Mouse (Mus musculus) T-cell, adult 2 months (primary cell): ENCODE data around the gene Hcn4.

Experiments
- DNase-seq: peaks from one replicate; pipeline ENCODE4 v3.0.0; 2022; ENCODE audit warnings: low spot score

The Hcn4 gene

DNA sequence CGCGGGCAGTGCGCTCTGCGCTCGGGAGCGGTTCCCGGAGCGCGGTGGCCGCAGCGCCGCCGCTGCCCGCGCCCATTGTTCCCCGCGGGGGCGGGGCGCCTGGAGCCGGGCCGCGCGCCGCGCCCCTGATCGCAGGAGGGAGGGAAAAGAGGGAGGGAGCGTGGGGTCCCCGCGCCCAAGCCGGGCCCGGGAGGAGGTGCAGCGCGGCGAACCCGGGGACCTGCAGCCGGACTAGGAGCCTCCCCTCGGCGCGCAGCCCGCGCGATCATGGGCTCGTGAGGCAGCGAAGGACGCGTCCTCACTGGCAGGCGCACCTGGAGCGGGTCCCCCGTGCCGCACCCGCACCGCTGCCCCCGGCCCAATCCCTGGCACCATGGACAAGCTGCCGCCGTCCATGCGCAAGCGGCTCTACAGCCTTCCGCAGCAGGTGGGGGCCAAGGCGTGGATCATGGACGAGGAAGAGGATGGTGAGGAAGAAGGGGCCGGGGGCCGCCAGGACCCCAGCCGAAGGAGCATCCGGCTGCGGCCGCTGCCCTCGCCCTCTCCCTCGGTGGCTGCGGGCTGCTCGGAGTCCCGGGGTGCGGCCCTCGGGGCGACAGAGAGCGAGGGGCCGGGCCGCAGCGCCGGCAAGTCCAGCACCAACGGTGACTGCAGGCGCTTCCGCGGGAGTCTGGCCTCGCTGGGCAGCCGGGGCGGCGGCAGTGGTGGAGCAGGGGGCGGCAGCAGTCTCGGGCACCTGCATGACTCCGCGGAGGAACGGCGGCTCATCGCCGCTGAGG lies at the start of gene Hcn4:
Gene Hcn4, plus strand, starts transcription at position 274 of the 779 bp plus-strand sequence.
- DNase-seq, result no peak

DNA sequence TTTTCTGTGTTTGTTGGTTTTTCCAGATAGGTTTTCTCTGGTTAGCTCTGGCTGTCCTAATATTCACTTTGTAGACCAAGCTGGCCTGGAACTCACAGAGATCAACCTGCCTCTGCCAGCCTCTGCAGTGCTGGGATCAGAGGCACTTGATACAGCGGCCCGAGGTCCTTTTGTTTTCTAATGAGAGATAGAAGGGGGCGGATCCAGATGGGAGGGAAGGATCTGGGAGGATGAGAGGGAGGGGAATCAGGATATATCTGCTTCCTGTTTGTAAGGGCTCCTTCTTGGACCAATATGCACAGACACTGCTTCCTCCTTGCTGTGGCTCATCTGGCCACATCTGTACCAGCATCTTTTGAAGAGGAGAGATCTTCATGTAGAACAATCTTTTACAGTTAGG lies 48.5 kb upstream of the Hcn4 start:
- no peak for DNase-seq

DNA sequence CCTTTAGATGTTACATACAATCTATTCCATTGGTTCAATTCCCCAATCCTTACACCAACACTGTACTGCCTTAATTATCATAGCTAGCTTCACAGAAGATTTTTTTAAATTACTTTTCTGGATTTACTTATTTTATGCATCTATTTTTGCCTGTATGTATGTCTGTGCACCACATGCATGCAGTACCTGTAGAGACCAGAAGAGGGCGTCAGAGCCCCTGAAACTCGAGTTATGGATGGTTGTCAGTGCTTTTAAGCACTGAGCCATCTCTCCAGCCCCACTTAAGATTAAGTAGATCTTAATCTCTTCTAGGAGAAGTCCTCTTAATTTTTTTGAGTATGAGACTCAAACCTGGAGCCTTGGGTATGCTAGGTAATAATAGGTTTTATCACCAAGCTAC lies 47.8 kb upstream of the Hcn4 start:
- no peak for DNase-seq

DNA sequence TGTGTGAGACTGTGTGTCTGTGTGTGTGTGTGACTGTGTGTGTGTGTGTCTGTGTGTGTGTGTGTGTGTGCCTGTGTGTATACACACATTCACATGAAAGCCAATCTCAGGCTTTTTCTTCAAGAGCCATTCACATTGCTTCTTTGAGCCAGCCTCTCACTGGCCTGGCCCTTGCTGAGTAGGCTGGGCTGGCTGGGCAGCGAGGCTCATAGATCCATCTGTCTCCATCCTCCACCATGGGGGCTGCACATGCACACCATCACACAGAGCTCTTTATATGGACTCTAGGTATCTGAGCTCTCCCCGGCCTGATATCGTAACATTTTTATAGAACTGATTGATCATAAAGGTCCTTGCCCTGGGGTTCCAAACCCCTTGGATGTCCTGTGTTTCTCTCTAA lies 33.7 kb upstream of the Hcn4 start:
- DNase-seq, result no peak

DNA sequence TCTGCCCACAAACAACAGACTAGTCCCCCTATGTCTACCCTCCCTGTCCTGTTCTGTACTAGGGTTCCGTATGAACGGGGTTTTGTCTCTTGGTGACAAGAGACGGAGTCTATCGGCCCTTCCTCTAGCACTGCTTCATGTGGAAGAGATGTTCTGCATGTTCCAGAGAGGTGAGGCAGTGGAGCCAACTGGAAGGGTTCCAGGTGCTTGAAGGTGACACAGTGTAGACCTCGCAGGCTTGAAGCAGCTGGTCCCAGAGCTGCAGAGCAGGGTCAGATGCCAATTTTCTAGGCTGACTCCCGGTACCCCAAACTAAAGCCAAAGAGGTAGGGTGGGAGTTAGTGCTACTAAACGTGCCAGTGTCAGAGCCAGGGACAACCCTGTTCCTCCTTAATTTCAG lies 25.1 kb upstream of the Hcn4 start:
- no peak for DNase-seq

DNA sequence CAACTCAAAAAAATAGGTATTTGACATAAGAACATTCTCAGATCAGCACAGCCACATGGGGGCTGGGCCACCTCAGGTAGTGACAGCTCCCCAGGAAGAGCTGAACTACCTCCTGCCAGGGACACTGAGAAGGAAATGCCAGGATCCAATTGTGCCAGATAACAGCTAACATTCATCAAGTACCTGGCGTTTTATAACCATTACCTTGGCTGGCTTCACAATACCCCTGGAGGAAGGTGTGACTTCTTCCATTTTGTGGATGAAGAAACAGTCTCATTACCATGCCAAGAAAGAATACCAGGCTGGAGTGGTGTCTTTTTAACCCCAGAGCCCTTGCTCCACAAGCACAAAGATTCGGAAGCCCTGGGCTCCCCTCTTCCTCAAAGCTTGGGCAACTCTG lies 21.8 kb upstream of the Hcn4 start:
- no peak for DNase-seq

DNA sequence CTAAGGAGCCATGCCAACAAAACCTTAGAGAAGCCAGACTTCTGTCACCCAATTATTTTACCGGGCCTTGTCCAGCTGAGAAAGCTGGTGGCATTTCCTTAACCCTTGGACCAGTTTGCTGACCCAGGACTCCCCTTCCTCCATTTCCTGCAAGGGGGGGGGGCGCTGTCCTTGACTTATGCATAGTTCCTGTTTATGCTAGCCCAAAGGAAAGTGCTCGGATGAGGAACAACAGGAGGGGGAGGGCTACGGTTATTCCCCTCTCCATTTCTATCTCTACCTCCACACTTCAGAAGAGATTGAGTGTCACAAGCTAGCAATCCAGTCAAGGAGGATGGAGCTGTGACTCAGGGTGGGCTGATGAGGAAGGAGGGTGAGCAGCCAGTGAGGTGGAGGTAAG lies 20.9 kb upstream of the Hcn4 start:
- DNase-seq, result no peak

DNA sequence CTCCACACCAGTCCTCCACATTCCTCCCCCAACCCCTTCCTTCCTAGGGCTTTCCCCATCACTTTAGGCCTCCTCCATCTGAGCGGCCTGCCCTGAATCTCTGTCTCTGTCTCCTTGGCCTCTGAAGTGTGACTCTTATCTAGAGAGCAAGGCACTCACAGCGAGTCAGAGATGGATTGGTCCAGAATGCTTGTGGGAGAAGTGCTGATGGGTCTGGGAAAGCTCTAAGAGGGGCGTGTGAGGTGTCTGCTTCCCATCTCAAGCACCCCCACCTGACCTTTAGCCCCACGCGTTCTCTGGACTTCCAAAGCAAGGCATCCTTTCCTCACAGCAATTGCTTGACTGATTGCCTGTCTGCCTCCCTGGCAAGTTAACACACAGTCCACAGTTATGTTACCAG lies 20.4 kb upstream of the Hcn4 start:
- DNase-seq, result no peak

DNA sequence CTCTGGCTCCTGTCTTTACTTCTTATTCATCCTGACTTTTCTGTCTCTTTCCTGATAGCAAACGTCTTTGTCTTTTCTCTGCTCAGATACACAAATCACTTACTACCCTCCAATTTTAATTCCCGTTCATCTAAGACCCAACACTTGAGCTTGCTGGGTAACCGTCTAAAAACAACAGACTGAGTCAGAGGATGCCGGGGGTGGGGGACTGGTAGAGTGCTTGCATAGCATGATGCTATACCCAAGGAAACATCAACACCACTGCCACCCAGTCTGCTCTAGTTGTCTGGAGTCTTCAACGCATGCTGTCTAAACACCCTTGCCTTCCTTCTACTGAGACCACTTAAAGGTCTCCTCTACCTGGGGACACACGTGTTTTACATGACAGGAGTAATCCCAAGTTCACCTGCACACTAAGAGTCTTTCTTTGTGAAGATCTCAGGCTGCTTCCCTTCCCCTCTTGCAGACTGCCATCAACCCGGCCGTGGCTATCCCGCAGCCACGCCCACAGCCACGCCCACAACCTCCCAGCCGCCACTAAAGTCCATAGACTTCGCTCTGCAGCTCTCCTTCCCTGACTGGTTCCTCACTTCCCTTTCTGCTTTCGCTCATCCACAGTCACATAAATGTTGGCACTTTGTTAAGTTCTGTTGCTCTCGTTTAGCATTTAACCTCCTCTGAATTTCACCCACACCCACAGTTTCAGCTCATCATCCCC lies 17.5 kb upstream of the Hcn4 start:
- DNase-seq, result no peak

DNA sequence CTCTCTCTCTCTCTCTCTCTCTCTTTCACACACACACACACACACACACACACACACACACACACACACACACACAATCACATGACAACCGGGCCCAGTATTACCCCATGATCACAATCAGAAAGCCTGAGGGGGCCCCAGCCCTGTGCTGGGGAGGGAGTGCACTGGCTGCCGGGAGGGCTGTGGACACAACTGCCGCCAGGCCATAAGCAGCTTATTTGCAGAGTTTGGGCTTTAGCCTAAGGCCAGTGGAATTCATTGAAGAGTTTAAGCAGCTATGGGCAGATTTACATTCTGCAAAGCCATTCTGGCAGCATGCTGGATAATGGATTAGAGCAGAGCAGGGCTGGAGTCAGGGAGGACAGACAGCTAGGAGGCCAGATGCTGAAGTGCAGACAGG lies 12.0 kb upstream of the Hcn4 start:
- DNase-seq, result no peak

DNA sequence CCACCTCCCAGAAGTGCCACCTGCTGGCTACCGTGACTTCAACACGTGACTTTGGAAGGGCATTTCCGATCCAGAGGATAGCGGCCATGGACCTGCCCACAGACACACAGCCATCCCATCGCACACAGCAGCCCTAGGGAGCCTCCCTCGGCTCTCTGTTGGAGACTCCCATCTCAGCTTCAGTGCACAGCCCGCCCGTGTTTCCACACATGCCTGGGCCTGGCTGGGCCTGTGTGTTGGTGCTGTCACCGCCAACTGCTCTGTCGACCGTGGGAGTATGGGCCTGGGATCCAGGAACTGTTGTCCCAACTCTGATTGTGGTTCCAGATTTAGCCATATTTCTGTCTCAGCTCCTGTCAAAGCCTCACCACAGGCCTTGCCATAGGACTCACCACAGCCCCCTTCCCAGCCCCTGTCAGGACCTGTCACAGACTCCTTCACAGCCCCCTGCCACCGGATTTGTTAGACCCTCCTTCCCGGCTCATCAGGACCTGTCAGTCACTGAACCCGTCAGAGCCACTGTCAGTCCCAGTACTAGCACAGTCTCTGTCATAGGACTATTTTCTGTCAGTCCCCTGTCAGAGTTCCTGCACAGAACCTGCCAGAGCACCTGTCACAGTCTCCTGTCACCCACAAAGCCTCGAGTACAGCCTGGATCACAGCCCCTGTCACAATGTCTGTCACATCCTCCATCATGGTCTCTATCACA lies 7.5 kb upstream of the Hcn4 start:
- no peak for DNase-seq

DNA sequence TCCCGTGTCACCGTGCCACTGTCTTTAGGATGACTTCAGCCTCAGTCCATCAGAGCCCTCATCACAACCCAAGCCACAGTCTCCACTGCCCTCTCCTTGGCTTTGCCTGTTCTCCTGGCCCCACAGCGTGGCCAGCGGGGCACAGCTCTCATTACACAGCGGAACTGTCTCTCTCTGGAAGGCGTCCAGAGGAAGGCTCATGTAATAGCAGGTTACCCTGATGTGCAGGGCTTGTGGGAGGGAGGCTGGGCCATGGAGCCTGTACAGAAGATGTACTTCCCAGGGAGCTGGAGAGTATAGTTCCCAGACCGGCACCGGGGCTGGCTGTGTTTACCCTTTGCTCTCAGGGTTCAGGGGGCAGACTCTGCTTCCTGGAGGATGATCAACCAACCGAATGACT lies 6.8 kb upstream of the Hcn4 start:
- DNase-seq, result no peak

DNA sequence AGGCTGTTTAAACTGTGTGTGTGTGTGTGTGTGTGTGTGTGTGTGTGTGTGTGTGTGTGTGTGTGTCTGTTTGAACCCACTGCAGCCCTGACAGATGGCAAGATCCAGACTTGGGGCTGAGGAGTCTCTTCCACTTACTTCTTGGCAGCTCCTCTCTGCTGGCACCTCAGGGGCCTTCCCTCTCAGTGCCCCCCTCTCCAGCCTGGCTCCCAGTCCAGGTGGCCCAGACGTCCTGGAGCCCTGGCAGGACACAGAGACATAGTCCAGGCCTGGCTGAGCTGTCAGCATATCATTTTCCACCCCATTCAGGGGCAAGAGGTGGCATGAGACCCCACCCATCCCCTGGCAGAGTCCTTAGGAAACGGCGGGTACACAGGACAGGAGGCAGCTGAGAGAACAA lies 5.5 kb upstream of the Hcn4 start:
- no peak for DNase-seq

DNA sequence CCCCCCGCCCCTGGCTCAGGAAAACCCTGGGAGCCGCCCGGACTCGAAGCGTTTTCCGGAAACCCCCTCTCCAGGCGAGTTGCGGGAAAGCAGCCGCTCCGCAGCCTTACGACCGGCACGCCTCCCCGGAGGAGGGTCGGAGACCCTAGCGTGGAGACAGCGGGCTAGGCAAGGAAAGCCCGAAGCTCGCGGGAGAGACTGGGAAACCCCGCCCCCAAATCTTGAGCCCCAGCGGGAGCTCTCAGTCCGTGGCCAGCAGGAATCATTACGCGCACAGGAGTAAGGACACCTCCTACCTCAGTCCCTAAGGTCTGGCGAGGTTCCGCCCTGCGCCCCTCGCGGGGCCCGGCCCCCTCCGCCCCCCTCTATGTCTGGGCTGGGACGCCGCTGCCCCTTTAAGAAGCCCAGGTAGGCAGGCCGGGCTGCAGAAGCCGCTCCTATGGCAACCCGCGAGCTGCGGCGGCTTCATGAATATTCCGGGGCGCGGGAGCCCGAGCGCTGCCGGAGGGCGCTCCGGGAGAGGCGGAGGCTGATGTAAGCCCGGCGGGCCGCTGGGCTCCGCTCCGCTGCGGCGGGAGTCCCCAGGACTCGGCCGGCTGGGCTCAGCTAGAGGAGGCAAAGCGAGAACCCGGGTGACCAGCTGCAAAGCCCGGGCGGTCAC lies 651 bp upstream of the Hcn4 start:
- no peak for DNase-seq

DNA sequence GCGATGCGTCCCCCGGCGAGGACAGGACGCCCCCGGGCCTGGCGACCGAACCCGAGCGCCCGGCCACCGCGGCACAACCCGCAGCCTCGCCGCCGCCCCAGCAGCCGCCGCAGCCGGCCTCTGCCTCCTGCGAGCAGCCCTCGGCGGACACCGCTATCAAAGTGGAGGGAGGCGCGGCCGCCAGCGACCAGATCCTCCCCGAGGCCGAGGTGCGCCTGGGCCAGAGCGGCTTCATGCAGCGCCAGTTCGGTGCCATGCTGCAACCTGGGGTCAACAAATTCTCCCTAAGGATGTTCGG lies 655 bp downstream of the Hcn4 start:
- DNase-seq, result no peak

DNA sequence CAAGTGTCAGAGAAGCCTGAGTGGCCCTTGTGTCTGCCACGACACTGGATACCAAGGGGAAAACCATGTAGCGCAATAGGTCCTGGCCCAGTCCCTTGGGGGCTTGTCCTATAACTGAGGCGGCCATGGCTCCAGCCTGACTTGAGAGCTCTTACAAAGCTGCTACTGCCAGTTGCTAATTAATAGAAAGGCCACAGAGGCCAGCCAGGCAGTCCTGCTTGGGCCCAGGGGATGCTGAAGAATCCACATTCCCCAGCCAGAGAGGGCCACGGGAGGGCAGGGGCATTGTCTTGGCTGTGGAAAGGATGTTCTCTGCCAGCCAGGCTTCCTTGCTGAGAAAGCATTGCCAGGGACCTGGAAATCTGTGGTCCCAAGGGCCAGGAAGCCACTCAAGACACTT lies 6.4 kb downstream of the Hcn4 start:
- DNase-seq, result no peak

DNA sequence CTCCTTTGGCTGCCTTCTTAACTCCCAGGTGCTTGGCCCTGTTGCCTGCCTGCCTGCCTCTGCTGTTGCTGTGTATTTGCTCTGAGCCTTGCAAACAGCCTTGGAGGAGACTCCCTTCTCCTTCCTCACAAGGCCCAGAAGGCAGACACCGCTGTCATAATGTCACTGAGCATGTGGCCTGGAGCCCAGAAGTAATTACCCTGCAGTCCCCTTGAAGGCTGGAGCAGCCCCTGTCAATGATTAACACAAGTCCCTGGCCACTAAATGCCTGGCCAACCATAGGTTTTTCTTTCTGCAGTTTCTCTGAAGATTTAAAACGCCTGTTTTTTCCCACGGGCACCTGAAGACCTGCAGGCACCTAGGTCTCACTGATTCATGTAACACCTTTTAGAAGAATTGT lies 9.7 kb downstream of the Hcn4 start:
- no peak for DNase-seq

DNA sequence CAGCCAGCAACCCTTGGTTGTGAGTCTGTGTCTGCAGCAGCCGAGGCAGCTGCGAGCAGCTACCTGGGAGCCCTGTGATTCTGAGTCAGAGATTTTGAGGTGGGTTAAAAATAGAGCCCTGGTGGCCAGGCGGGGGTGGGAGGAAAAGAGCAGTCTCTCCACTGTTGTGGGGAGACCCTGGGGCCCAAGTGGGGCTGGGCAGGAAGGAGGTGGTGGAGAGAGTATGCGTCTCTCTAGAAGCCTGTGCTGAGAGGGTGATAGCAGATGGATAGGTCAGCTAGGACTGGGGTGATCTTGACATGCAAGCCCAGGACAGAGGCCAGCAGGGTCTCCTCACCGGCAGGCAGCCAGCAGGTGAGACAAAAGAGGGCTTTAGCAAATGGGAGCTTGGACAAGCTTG lies 14.0 kb downstream of the Hcn4 start:
- DNase-seq, result no peak

DNA sequence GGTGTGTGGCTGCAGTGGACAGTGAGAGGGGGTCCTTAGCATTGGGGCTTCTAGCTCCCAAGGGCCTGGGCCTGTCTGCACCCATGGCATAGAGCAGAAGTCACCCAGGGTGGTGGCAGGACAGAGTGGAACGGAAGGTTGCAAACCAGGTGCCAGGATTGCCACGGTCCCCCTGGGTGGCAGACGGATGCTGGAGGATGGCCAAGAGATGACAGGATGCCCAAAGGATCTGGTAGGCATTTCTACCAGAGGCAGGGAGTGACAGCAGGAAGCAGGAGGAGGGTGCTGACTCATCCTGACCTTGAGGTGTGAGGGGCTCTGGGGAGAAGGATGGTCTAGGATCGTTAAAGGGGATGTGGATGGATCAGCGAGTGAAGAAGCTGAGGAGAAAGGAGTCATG lies 15.3 kb downstream of the Hcn4 start:
- DNase-seq, result no peak

DNA sequence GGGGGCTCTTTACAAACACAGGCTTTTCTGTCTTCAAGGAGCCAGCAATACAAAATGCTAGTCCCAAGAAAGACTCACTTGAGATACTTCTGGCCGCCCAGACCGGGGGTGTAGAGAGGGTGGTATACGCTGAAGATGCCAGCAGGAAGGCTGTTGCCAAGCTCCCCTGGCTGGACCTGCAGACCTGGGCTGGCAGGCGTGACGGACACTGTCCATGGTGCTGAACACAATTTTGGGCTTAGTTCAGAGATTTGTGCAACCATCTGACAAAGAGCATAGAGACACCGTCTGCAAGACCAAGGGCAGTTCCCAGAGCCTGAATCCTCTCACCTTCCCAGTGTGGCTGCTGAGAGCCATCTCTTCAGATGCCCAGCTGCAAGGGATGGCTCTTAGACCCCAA lies 18.4 kb downstream of the Hcn4 start:
- DNase-seq, result no peak

DNA sequence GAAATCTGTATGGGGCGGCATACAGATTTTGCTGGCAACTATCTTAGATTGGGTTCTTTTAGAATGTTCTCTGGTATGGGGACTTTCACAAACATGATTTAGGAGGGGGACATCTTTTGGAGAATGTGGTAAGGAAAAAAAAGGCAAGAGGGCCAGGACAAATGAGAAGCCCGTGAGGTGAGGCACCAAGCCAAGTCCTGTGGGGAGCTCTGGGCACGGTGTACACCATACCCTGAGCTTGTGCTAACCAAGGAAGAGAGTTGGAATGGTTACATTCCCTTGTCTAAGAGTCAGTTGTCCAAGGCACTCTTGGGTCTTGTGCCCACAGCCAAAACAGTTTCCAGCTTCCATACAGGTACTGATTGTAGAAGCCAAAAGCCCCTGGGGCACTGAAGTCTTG lies 21.4 kb downstream of the Hcn4 start:
- DNase-seq, result no peak

DNA sequence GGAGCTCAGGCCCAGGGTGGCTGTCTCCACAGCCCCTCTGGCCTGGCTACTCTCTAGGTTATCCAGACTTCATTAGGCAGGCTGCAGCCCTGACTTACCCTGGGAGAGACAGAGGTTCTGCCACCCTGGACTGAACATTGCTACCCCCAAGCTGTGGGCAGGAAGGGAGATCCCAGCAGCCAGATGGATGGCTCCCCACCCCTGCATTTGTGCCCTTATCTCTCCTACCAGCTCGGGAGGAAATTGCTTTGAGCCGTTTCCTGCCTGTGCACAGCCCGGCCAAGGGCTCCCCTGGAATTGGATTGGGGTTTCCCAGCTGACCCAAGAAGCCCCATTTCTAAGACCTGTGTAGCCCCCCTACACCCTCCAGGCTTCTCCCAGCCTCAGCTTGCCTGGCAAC lies 23.8 kb downstream of the Hcn4 start:
- DNase-seq, result no peak

DNA sequence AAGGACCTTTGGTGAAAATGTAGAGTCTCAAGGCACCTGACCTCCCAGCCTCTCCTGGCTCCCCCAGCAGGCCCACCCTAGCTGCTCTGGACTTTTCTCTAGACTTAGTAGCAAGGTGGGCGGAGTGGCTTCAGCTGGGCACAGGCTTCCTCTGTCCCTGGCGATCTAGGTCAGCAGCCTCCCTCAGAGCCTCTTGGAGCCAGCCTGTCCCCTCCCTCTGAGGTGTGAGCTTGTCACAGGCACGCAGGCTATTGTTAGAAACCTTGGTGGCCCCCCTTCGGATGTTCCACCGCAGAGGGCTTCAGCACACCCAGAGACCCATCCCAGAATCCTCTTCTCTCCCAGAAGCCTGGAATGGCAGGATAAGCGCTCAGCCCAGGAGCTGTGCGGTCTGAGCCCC lies 24.5 kb downstream of the Hcn4 start:
- DNase-seq, result no peak
